Mouse (Mus musculus): ENCODE measurements around the gene Rps11. TPM values are rescaled to one million over a fixed set of nuclear protein-coding genes. Genes with fewer than 3 reads are reported as not detected.

The Rps11 gene
- polyA plus RNA-seq, 1 experiment, result 221 TPM

DNA sequence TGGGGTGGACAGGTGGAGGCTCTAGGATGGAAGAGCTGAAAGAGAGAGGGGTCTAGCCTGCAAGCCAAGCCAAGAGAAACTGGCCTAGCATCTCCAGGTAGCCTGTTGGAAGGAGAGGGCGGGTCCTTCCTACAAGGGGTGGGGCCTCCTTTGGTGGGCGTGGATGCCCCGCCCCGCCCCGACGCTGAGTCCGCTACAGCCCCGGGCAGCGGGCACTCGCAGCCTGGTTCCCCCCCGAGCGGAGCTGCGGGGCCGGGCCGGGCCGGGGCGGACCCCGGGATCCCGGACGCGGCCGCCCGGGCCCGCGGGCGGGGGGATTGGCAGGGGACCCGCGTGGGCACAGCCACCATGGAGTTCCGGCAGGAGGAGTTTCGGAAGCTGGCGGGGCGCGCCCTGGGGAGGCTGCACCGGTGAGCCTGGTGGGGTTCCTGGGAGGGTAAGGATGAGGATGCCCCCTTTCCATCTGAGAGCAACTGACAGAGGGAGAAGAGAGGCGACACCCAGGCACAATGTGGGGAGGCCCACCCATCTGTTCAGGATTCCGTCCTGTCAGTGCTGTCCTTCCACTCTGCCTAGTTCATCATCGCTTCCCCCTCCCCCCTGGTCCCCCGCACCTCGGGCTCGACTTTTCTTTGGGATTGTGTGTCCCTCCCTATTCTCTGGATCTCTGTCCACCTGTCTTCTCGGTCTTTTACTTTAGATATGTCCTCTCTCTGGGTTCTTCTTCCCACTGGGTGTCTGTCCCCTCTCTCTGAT lies 39.7 kb upstream of the Rps11 start, which contains the start of gene Slc17a7:
Gene Slc17a7, plus strand, starts transcription at position 215 of the 756 bp plus-strand sequence.
- no peak for DNase-seq
- Histone ChIP-seq H3K4me3 (replicated peaks; ENCODE audit: extremely low read depth, low read depth, low read length) (no peak within 1 kb of the TSS), H3K4me1 (ENCODE audit: control insufficient read depth, insufficient read depth, low read length) (0 out of 2 replicates have a peak, but pooled peaks cover 2% of the 10 kb centered on the region)
- WGBS, result 2% methylated on average over 41 of the region's 41 CpGs
- TF ChIP-seq POLR2A (IDR thresholded peaks at IDR 0.05; ENCODE audit: borderline replicate concordance, extremely low read depth, low read depth, low read length), result no peak
- TF ChIP-seq CTCF (IDR thresholded peaks at IDR 0.05; ENCODE audit: insufficient read depth, low read length), result no peak

DNA sequence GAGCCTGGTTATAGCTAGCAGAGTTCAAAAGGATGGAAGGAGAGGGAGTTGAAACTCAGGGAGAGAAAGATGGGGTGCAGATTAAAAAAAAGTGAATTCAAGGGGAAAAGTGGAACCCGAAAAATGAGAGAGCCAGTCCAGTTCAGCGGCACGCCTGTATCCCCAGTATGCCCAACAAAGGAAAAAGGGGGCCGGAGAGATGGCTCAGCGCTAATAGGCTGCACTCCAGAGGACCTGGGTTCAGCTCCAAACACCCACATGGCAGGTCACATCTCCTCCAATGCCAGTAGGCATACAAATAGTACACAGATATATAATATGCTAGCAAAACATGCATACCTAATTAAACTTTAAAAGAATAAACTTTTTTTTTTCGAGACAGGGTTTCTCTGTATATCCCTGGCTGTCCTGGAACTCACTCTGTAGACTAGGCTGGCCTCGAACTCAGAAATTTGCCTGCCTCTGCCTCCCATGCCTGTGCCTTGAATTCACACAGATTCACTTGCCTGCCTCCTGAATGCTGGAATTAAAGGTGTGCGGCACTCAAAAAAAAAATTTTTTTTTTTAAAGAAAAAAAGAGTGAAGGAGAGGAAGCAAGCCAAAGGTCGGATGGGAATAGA lies 38.9 kb upstream of the Rps11 start:
- Histone ChIP-seq H3K4me1 (ENCODE audit: control insufficient read depth, insufficient read depth, low read length) (no peaks in the 10 kb centered on the region), H3K4me3 (replicated peaks; ENCODE audit: extremely low read depth, low read depth, low read length) (no peak overlapping the region)
- whole genome bisulfite sequencing, result 70% methylated on average over 9 of the region's 9 CpGs
- DNase-seq, result no peak
- TF ChIP-seq CTCF (IDR thresholded peaks at IDR 0.05; ENCODE audit: insufficient read depth, low read length), result no peak
- no peak for TF ChIP-seq POLR2A (IDR thresholded peaks at IDR 0.05; ENCODE audit: borderline replicate concordance, extremely low read depth, low read depth, low read length)

DNA sequence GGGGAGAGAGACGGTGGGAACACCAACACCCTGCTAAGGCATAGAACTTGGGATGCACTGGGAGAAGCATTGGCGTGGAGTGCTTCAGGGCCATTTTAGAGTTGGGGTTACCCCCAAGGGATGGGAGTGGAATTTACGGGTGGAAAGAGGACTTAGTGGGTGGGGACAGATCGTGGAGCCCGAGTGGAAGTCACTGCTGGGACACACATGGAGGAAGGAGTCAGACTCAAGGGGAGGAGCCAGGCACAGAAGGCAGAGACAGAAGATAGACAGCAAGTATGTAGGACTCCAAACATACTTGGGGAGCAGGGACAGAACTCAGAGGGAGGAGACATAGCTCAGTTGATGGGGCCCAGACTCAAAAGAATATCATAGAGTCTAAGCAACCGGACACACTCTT lies 38.3 kb upstream of the Rps11 start:
- TF ChIP-seq CTCF (IDR thresholded peaks at IDR 0.05; ENCODE audit: insufficient read depth, low read length), result no peak
- TF ChIP-seq POLR2A (IDR thresholded peaks at IDR 0.05; ENCODE audit: borderline replicate concordance, extremely low read depth, low read depth, low read length), result no peak
- Histone ChIP-seq H3K4me1 (ENCODE audit: control insufficient read depth, insufficient read depth, low read length) (no peaks in the 10 kb centered on the region), H3K4me3 (replicated peaks; ENCODE audit: extremely low read depth, low read depth, low read length) (no peak overlapping the region)
- WGBS, result 25% methylated on average over 6 of the region's 6 CpGs
- DNase-seq, result no peak

DNA sequence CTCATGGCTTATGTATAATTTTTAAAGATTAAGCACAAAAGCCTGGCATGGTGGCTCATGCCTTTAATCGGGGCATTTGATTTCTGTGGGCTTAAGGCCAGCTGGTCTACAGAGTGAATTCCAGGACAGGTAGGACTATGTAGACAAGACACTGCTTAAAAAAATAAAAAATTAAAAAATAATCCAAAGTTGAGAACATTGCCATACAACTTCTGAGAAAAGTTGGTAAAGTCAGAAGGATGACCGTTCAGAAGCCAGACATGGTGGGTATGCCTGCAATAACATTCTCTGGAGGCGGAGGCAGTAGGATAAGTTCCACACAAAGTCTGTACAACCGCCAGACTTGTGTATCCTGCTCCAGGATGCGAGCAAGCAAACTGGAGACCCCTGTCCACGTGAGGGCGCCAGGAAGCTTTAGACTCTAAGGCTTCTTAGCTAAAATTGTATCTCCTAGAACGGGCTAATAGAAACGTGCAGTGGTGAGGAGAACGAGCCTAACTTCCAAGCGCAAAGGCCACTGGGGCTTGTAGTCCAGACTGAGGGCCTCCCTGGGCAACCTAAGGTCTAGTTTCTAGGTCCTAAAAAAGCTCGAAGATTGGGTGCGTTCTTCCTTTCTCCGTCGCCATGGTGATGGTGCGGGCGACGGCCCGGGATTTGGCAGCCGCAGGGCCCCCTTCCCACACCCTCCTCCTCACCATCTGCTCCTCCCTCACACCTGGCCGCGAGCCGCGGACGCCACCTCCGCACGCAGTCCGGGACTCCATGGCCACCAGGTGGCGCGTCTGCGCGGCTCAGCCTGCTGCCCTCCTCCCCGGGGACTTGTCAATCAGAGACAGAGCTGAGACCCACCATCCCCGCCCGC lies 37.6 kb upstream of the Rps11 start:
- TF ChIP-seq CTCF (IDR thresholded peaks at IDR 0.05; ENCODE audit: insufficient read depth, low read length) (peak; percentile 69), POLR2A (IDR thresholded peaks at IDR 0.05; ENCODE audit: borderline replicate concordance, extremely low read depth, low read depth, low read length) (no peak)
- Histone ChIP-seq H3K4me1 (ENCODE audit: control insufficient read depth, insufficient read depth, low read length) (no peaks in the 10 kb centered on the region), H3K4me3 (replicated peaks; ENCODE audit: extremely low read depth, low read depth, low read length) (peak overlapping the region; percentile 36)
- WGBS, result 3% methylated on average over 35 of the region's 35 CpGs
- DNase-seq, result peak; percentile 92

DNA sequence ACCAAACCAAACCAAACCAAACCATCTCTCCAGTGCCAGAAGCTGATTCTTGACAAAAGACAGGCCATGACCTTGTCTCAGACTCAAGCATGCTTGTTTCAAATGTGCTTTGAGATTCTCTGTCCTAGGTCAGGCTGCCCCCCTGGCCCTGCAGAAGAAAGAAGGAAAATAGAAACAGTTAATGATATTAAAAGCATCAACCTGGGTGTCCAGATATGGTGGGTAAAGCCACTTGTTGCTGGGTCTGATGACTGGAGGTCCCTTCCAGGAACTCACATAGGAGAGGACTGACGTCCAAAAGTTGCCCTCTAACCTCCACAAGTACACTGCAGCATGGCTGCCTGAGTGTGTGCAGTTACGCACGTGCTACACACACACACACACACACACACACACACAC lies 36.6 kb upstream of the Rps11 start:
- Histone ChIP-seq H3K4me1 (ENCODE audit: control insufficient read depth, insufficient read depth, low read length) (no peaks in the 10 kb centered on the region), H3K4me3 (replicated peaks; ENCODE audit: extremely low read depth, low read depth, low read length) (no peak overlapping the region)
- no peak for DNase-seq
- 85% methylated on average over 3 of the region's 3 CpGs for WGBS
- no peak for TF ChIP-seq POLR2A (IDR thresholded peaks at IDR 0.05; ENCODE audit: borderline replicate concordance, extremely low read depth, low read depth, low read length)
- TF ChIP-seq CTCF (IDR thresholded peaks at IDR 0.05; ENCODE audit: insufficient read depth, low read length), result no peak

DNA sequence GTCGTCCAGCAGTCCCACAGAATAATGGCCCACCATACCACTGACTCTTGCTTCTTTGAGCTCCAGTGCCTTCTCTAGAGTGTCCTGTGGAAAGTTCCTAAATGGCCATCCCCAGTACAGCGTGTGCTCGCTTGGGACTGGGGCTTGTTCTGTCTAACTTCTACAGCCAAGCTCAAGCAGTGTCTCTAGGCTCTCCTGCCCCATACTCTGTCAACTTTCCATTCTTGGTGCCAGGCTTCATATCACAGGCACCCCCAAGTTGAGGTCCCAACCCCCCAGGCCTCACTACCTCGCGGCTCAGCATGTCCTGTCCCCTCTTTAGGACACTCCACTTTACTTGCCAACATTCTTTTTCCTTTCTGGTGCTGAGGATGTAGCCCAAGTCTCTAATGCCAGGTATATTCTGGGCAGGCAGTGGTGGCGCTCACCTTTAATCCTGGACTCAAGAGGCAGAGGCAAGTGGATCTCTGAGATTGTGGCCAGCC lies 36.1 kb upstream of the Rps11 start:
- whole genome bisulfite sequencing, result 90% methylated on average over 6 of the region's 6 CpGs
- Histone ChIP-seq H3K4me3 (replicated peaks; ENCODE audit: extremely low read depth, low read depth, low read length) (no peak overlapping the region), H3K4me1 (ENCODE audit: control insufficient read depth, insufficient read depth, low read length) (no peaks in the 10 kb centered on the region)
- no peak for TF ChIP-seq CTCF (IDR thresholded peaks at IDR 0.05; ENCODE audit: insufficient read depth, low read length)
- TF ChIP-seq POLR2A (IDR thresholded peaks at IDR 0.05; ENCODE audit: borderline replicate concordance, extremely low read depth, low read depth, low read length), result no peak
- no peak for DNase-seq

DNA sequence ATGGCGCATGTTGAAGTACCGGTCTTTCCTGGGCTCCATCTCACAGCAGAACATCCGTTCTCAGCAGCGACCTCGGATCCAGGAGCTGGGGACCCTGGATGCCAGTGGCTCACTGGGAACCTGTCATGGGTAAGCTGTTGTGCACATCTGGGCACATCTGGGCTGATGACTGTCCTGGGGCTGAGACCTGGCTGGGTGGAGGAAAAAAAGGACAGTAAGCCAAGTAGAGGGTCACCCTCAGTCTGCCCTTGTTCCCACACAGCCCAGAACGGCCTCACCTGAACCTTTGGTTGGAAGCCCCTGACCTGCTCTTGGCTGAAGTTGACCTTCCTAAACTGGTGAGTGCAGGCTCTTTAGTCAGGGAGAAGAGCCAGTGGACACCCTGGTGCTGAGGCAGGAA lies 34.8 kb upstream of the Rps11 start:
- H3K4me3 ChIP-seq (replicated peaks; ENCODE audit: extremely low read depth, low read depth, low read length), result no peak overlapping the region
- TF ChIP-seq POLR2A (IDR thresholded peaks at IDR 0.05; ENCODE audit: borderline replicate concordance, extremely low read depth, low read depth, low read length) (no peak), CTCF (IDR thresholded peaks at IDR 0.05; ENCODE audit: insufficient read depth, low read length) (no peak)
- WGBS, result 93% methylated on average over 6 of the region's 6 CpGs
- DNase-seq, result no peak
- H3K4me1 ChIP-seq (ENCODE audit: control insufficient read depth, insufficient read depth, low read length), result no peaks in the 10 kb centered on the region

DNA sequence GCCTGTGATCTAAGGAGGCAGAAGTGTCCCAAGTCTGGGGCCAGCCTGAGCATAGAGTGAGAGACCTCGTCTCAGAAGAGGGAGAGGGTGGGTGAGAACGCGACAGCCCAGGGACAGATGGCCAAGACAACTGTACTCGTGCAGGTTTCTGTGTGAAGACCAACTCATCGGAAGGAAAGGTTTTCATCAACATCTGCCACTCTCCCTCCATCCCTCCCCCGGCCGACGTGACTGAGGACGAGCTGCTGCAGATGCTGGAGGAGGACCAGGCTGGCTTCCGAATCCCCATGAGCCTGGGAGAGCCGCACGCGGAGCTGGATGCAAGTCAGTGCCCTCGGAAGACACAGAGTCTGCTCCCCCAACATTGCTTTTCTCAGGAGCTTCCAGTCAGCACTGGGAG lies 33.2 kb upstream of the Rps11 start:
- Histone ChIP-seq H3K4me3 (replicated peaks; ENCODE audit: extremely low read depth, low read depth, low read length) (no peak overlapping the region), H3K4me1 (ENCODE audit: control insufficient read depth, insufficient read depth, low read length) (no peaks in the 10 kb centered on the region)
- TF ChIP-seq POLR2A (IDR thresholded peaks at IDR 0.05; ENCODE audit: borderline replicate concordance, extremely low read depth, low read depth, low read length), result no peak
- no peak for TF ChIP-seq CTCF (IDR thresholded peaks at IDR 0.05; ENCODE audit: insufficient read depth, low read length)
- DNase-seq, result no peak
- WGBS, result 88% methylated on average over 14 of the region's 14 CpGs

DNA sequence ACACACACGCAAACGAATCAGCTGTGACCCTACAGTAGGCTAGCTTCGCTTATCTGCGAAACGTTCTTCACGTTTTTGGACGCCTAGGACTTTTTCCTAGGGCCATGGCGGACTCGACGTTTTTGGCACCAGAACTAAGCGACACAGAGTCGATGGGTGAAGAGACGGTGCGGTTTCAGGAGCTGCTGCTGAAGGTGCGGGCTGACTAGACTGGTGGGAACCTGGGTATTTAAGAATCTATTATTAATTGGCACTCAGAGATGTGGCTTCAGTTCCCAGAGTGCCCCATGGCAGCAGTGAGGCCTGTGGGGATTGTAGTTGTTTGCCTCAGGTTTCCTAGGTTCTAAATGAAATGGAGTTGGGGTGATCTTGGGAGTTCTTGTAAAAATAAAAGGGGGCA lies 32.0 kb upstream of the Rps11 start:
- WGBS, result 93% methylated on average over 15 of the region's 15 CpGs
- Histone ChIP-seq H3K4me3 (replicated peaks; ENCODE audit: extremely low read depth, low read depth, low read length) (no peak overlapping the region), H3K4me1 (ENCODE audit: control insufficient read depth, insufficient read depth, low read length) (peaks cover 4% of the 10 kb centered on the region)
- TF ChIP-seq POLR2A (IDR thresholded peaks at IDR 0.05; ENCODE audit: borderline replicate concordance, extremely low read depth, low read depth, low read length), result no peak
- no peak for TF ChIP-seq CTCF (IDR thresholded peaks at IDR 0.05; ENCODE audit: insufficient read depth, low read length)
- no peak for DNase-seq
